Mouse (Mus musculus) urinary bladder, postnatal 36 days (tissue): Measurements from ENCODE around the gene Relb.
"Not testable (repeated sequence)": the region's sequence is repeated elsewhere in the genome, so short reads cannot be mapped to it uniquely, and the experiment has no call there.

Experiments
- DNase-seq, 2 experiments: peaks; one replicate each; pipeline ENCODE4 v3.0.0; 2022; ENCODE audit warnings: low spot score in 2 of 2, mixed read lengths in 1 of 2

Relb gene

GRCm38 (mm10) chr7:19632275-19632674 is 3.0 kb upstream of the Relb start:
- DNase-seq = no peak

GRCm38 (mm10) chr7:19628536-19629360 is 490 bp downstream of the Relb start:
- peak; percentile 96 for DNase-seq

- no peak for DNase-seq
Measured at GRCm38 (mm10) chr7:19628192-19628535, 1.1 kb downstream of the Relb start.

- DNase-seq = no peak
Measured at GRCm38 (mm10) chr7:19627721-19628120, 1.5 kb downstream of the Relb start.

- DNase-seq = no peak
Measured at GRCm38 (mm10) chr7:19623433-19623832, 5.8 kb downstream of the Relb start.

GRCm38 (mm10) chr7:19622241-19622640 is 7.0 kb downstream of the Relb start:
- no peak for DNase-seq

- DNase-seq = no peak
Measured at GRCm38 (mm10) chr7:19620811-19621210, 8.4 kb downstream of the Relb start.

- DNase-seq = peak; percentile 54 to 67
Measured at GRCm38 (mm10) chr7:19619004-19619801, 10.0 kb downstream of the Relb start.

- no peak for DNase-seq
Measured at GRCm38 (mm10) chr7:19615036-19615577, 14.1 kb downstream of the Relb start.

- DNase-seq = no peak
Measured at GRCm38 (mm10) chr7:19610969-19611368, 18.3 kb downstream of the Relb start.

- no peak for DNase-seq
Measured at GRCm38 (mm10) chr7:19609641-19610332, 19.5 kb downstream of the Relb start.

GRCm38 (mm10) chr7:19607291-19607690 is 21.9 kb downstream of the Relb start:
- no peak for DNase-seq

GRCm38 (mm10) chr7:19604606-19605214 is 24.5 kb downstream of the Relb start:
- DNase-seq = not testable (repeated sequence)

- peak; percentile 96 to 98 for DNase-seq
Measured at GRCm38 (mm10) chr7:19603849-19604605, 25.2 kb downstream of the Relb start, which contains the start of gene Clasrp. Gene Clasrp (minus strand): TSS chr7:19604486.

- DNase-seq = no peak
Measured at GRCm38 (mm10) chr7:19603055-19603454, 26.2 kb downstream of the Relb start.

GRCm38 (mm10) chr7:19600562-19600961 is 28.7 kb downstream of the Relb start:
- no peak for DNase-seq

- DNase-seq = no peak
Measured at GRCm38 (mm10) chr7:19593061-19593730, 36.0 kb downstream of the Relb start.

- DNase-seq = peak; percentile 37 to 61
Measured at GRCm38 (mm10) chr7:19589917-19590316, 39.3 kb downstream of the Relb start.

GRCm38 (mm10) chr7:19589207-19589606 is 40.0 kb downstream of the Relb start:
- DNase-seq = peak; percentile 43 to 44

- DNase-seq = no peak
Measured at GRCm38 (mm10) chr7:19586269-19586668, 43.0 kb downstream of the Relb start.
